Mouse (Mus musculus) heart, postnatal 0 days (tissue): Measurements from ENCODE around the gene Rpl18a.

Experiments
- CTCF ChIP-seq: IDR thresholded peaks from 2 replicates; pipeline ENCODE4 v1.5.1; 2016; ENCODE audit warnings: antibody characterized with exemption, control low read depth, low read depth
- EP300 ChIP-seq: IDR thresholded peaks from 2 replicates; pipeline ENCODE4 v1.6.1; 2016; ENCODE audit warnings: antibody characterized with exemption, low read depth

DNA sequence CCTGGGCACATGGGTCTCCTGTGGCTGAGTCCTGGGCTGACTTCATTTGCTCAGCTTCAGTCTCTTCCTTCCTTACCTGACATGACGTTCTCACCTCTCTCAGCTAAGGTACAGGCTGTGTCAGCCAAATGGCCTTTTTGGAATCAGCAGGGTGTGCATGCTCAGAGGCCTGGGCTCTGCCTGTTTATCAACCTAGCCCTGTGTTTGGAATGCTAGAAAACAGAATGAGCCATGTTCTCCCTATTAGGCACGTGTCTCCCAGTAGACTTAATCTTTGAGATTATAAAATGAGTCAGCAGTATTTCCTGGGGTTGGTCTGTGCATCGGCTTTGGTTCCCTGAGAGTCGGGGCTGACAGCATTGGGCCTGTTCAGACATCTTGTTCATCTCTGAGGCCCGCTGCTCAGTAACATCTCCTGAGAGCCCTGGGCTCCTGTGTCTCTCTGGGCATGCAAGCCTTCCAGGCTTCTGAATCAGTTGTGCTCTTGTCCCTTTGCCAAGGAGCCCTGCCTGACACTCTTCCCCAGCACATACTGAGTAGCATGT is 31.6 kb upstream of the Rpl18a start:
- TF ChIP-seq CTCF (no peak), EP300 (no peak)
